Mouse (Mus musculus) liver, adult 2 months (tissue): ENCODE data around the gene H2afy.

Experiments
- CTCF ChIP-seq: fragments of 200-500 bp; IDR thresholded peaks from 2 replicates; pipeline ENCODE4 v1.5.1; 2011; ENCODE audit warnings: low read depth, low read length, control low read depth
- POLR2A ChIP-seq: fragments of 200-500 bp; IDR thresholded peaks from 2 replicates; pipeline ENCODE4 v1.6.1; 2011; ENCODE audit warnings: low read length, control low read depth; ENCODE audit not compliant: insufficient read depth; ENCODE audit errors: extremely low read depth

DNA sequence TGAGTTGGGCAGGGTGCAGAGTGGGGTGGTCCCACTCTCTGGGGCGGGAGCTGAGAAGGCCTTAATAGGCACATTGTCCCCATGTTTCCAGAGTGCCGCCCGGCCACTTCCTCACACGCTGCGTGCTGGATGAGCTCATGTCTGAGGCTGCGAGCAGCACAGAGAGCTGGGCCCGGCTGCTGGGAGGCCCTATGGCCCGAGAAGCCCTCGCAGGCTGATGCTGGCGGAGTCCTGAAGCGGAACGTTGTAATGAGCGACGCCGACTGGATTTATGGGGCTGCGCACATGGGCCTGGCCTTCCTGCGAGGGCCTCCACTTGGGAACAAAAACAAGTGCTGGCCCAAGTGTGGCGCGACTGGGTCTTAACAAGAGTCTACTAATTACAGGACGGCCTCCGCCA lies 70.0 kb downstream of the H2afy start:
- no peak for TF ChIP-seq CTCF
- TF ChIP-seq POLR2A: no peak
